Mouse (Mus musculus) heart, adult 2 months (tissue): ENCODE measurements around the gene Pdzd7.

Experiments used
- CTCF ChIP-seq: fragments of 200-600 bp; IDR thresholded peaks from 2 replicates; pipeline ENCODE4 v1.8.1; 2022; ENCODE audit warnings: antibody characterized with exemption, mild to moderate bottlenecking, moderate library complexity
- EP300 ChIP-seq: fragments of 200-500 bp; IDR thresholded peaks from 2 replicates; pipeline ENCODE4 v1.6.1; 2011; ENCODE audit warnings: low read depth, low read length, control low read depth; ENCODE audit not compliant: insufficient read depth
- POLR2A ChIP-seq: fragments of 200-500 bp; IDR thresholded peaks from 2 replicates; pipeline ENCODE4 v1.6.1; 2011; ENCODE audit warnings: mild to moderate bottlenecking, low read depth, low read length, control low read depth; ENCODE audit not compliant: insufficient read depth

DNA sequence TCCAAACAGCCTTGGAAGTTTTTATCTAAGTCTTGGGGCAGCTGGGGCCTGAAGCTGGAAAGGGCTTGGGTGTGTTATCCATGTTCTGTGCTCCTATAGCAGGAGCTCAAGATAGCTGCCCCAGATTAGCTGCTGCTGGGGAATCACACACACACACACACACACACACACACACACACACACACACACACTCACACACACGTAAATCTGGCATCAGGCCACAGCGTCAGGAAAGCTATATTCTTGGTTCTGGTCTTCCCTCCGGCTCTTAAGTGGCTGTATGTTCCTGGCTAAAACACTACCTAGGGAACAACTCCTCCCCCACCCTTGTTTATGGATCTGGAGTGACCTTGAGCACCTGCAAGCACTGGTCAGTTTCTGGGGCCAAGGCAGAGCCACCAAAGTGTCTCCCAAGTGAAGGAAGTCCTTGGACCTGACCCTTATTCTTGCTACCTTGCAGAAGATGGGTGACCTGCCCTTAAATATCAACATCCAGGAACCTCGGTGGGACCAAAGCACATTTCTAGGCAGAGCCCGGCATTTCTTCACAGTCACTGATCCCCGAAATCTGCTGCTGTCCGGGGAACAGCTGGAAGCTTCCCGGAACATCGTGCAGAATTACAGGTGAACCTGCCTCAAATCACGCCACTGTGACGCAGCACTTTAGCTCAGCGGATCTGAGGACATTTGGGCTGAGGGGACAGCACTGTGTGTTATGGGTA lies 3.3 kb upstream of the Pdzd7 start:
- TF ChIP-seq CTCF: no peak
- TF ChIP-seq POLR2A: no peak
- no peak for TF ChIP-seq EP300
